Mouse (Mus musculus) liver, embryonic 15.5 days (tissue): ENCODE measurements around the gene Ppan. TPM values are rescaled to one million over a fixed set of nuclear protein-coding genes. Genes with fewer than 3 reads are reported as not detected.

Experiments used
- microRNA-seq: library from miRNA; unstranded; fragments of <30 nt; microRNA quantifications from one replicate; pipeline ENCODE4, GENCODE M21; 2016
- polyA plus RNA-seq: library from polyadenylated mRNA; unstranded; fragments of >200 nt; fragmentation: Nextera tagmentation; extraction: Ambion mirVana; gene quantifications from 2 replicates; pipeline ENCODE4 v1.2.1, GENCODE M21; 2015

Ppan gene
- polyA plus RNA-seq, 1 experiment from 2014 or later: 55.0 TPM

Small RNA genes lying within 50 kb of the gene (microRNA-seq; reads per million reads assigned to microRNA genes)
- gene Mir7081: not detected

Other genes starting within 250 kb of the Ppan start
- 181 and 228 TPM in 2 replicates for gene Ubl5, start 245.3 kb upstream of the Ppan start, polyA plus RNA-seq
- 4.5 and 4.9 TPM in 2 replicates for gene Fbxl12, start 243.4 kb upstream of the Ppan start, polyA plus RNA-seq
- 23.1 and 23.5 TPM in 2 replicates for gene Pin1, start 236.1 kb upstream of the Ppan start, polyA plus RNA-seq
- gene Olfm2, start 141.8 kb upstream of the Ppan start, polyA plus RNA-seq: 0.20 and 0.30 TPM in 2 replicates
- gene Col5a3, start 73.1 kb upstream of the Ppan start, polyA plus RNA-seq: 0.24 and 0.29 TPM in 2 replicates
- not detected in 2 replicates for gene Rdh8, start 69.7 kb upstream of the Ppan start, polyA plus RNA-seq
- 5.0 and 7.0 TPM in 2 replicates for gene A230050P20Rik, start 19.5 kb upstream of the Ppan start, polyA plus RNA-seq
- 9.1 and 10.6 TPM in 2 replicates for gene Angptl6, start 8.4 kb upstream of the Ppan start, polyA plus RNA-seq
- gene Eif3g, start 10.4 kb downstream of the Ppan start, polyA plus RNA-seq: 178 and 180 TPM in 2 replicates
- gene Dnmt1, start 71.7 kb downstream of the Ppan start, polyA plus RNA-seq: 54.5 and 59.1 TPM in 2 replicates
- gene S1pr2, start 88.6 kb downstream of the Ppan start, polyA plus RNA-seq: 4.2 and 4.8 TPM in 2 replicates
- 62.1 and 66.9 TPM in 2 replicates for gene Mrpl4, start 114.6 kb downstream of the Ppan start, polyA plus RNA-seq
- gene Icam1, start 127.8 kb downstream of the Ppan start, polyA plus RNA-seq: 10.2 and 11.3 TPM in 2 replicates
- gene Icam4, start 141.2 kb downstream of the Ppan start, polyA plus RNA-seq: 195 and 201 TPM in 2 replicates
- gene Icam5, start 143.9 kb downstream of the Ppan start, polyA plus RNA-seq: 0.25 and 0.43 TPM in 2 replicates
- gene Zglp1, start 178.9 kb downstream of the Ppan start, polyA plus RNA-seq: 0.63 TPM in 1 of 2 replicates, not detected in the other
- 0.18 and 0.50 TPM in 2 replicates for gene Gm49373, start 184.9 kb downstream of the Ppan start, polyA plus RNA-seq
- gene Fdx1l, start 185.4 kb downstream of the Ppan start, polyA plus RNA-seq: 29.1 and 31.1 TPM in 2 replicates
- 1.9 and 2.4 TPM in 2 replicates for gene Gm38431, start 203.8 kb downstream of the Ppan start, polyA plus RNA-seq
- gene Raver1, start 203.8 kb downstream of the Ppan start, polyA plus RNA-seq: 21.7 and 23.4 TPM in 2 replicates
- 7.4 and 8.8 TPM in 2 replicates for gene Tyk2, start 243.1 kb downstream of the Ppan start, polyA plus RNA-seq